Mouse (Mus musculus) ES-Bruce4 (cell line): ENCODE measurements at regions not wholly inside any gene's neighbourhood (a gene's known extent, or its start where the extent isn't known, plus 50 kb on each side); places are given as distances from the start of the nearest gene placed in this dataset.

Source experiments
- H3K27ac ChIP-seq: 2 replicates; pipeline ENCODE4 v1.5.1; 2012; ENCODE audit warnings: low read length, inconsistent platforms; ENCODE audit not compliant: insufficient read depth
- H3K27me3 ChIP-seq: 2 replicates; pipeline ENCODE4 v1.6.1; 2012; ENCODE audit warnings: mild to moderate bottlenecking, low read length, inconsistent platforms; ENCODE audit not compliant: control insufficient read depth, poor library complexity, insufficient read depth, severe bottlenecking
- H3K36me3 ChIP-seq: 2 replicates; pipeline ENCODE4 v1.6.1; 2012; ENCODE audit warnings: inconsistent platforms, mild to moderate bottlenecking, low read length, moderate library complexity; ENCODE audit not compliant: control insufficient read depth, poor library complexity, insufficient read depth, severe bottlenecking
- H3K4me1 ChIP-seq: one replicate; pipeline ENCODE4 v1.8.1; 2011; ENCODE audit warnings: low read length; ENCODE audit not compliant: control insufficient read depth, insufficient read depth
- H3K4me3 ChIP-seq: 2 replicates; pipeline ENCODE4 v1.5.1; 2011; ENCODE audit warnings: low read depth, mild to moderate bottlenecking, low read length
- H3K9ac ChIP-seq: 2 replicates; pipeline ENCODE4 v1.6.1; 2012; ENCODE audit warnings: low read depth, mild to moderate bottlenecking, inconsistent platforms; ENCODE audit not compliant: poor library complexity, severe bottlenecking
- H3K9me3 ChIP-seq: replicated peaks from 2 replicates; pipeline ENCODE4 v1.6.1; 2012; ENCODE audit warnings: mild to moderate bottlenecking, low read length, inconsistent platforms; ENCODE audit not compliant: control insufficient read depth, poor library complexity, insufficient read depth, severe bottlenecking
- CTCF ChIP-seq: IDR thresholded peaks from one replicate; pipeline ENCODE4 v1.8.1; 2011; ENCODE audit warnings: low read depth, low read length
- EP300 ChIP-seq: IDR thresholded peaks from 2 replicates; pipeline ENCODE4 v1.6.1; 2011; ENCODE audit warnings: low read depth, low read length; ENCODE audit not compliant: insufficient read depth
- POLR2A ChIP-seq: IDR thresholded peaks from one replicate; pipeline ENCODE4 v1.8.1; 2011; ENCODE audit warnings: low read length; ENCODE audit not compliant: insufficient read depth

- no peak for TF ChIP-seq CTCF
- TF ChIP-seq EP300 = no peak
- TF ChIP-seq POLR2A = no peak
- H3K4me1 ChIP-seq = no peaks in the 10 kb centered on the region
- no peak overlapping the region for H3K9ac ChIP-seq
- H3K27me3 ChIP-seq = no peaks in the 10 kb centered on the region
- H3K27ac ChIP-seq = no peak overlapping the region
- no peak overlapping the region for H3K4me3 ChIP-seq
- no peaks in the 10 kb centered on the region for H3K36me3 ChIP-seq
- H3K9me3 ChIP-seq = no peaks in the 10 kb centered on the region
Measured at GRCm38 (mm10) chr5:50820674-50821073, 746.9 kb downstream of the Ppargc1a start.

- TF ChIP-seq POLR2A (no peak), CTCF (no peak), EP300 (no peak)
- Histone ChIP-seq H3K9me3 (no peaks in the 10 kb centered on the region), H3K27ac (no peak overlapping the region), H3K36me3 (no peaks in the 10 kb centered on the region), H3K9ac (no peak overlapping the region), H3K4me1 (no peaks in the 10 kb centered on the region), H3K4me3 (no peak overlapping the region), H3K27me3 (no peaks in the 10 kb centered on the region)
Measured at GRCm38 (mm10) chr5:50819959-50820358, 747.6 kb downstream of the Ppargc1a start.

GRCm38 (mm10) chr5:50795310-50795709 is 736.5 kb upstream of the Adgra3 start:
- no peaks in the 10 kb centered on the region for H3K9me3 ChIP-seq
- no peak overlapping the region for H3K4me3 ChIP-seq
- H3K27ac ChIP-seq = no peak overlapping the region
- TF ChIP-seq EP300 (no peak), POLR2A (no peak), CTCF (no peak)
- no peaks in the 10 kb centered on the region for H3K27me3 ChIP-seq
- no peaks in the 10 kb centered on the region for H3K4me1 ChIP-seq
- no peak overlapping the region for H3K9ac ChIP-seq
- no peaks in the 10 kb centered on the region for H3K36me3 ChIP-seq

GRCm38 (mm10) chr5:50794453-50795169 is 735.8 kb upstream of the Adgra3 start:
- Histone ChIP-seq H3K27ac (no peak overlapping the region), H3K9me3 (no peaks in the 10 kb centered on the region), H3K9ac (no peak overlapping the region), H3K4me3 (no peak overlapping the region), H3K27me3 (no peaks in the 10 kb centered on the region), H3K4me1 (no peaks in the 10 kb centered on the region), H3K36me3 (no peaks in the 10 kb centered on the region)
- TF ChIP-seq POLR2A (no peak), EP300 (no peak), CTCF (no peak)

- no peaks in the 10 kb centered on the region for H3K4me1 ChIP-seq
- no peak overlapping the region for H3K4me3 ChIP-seq
- H3K27me3 ChIP-seq = no peaks in the 10 kb centered on the region
- H3K9me3 ChIP-seq = no peaks in the 10 kb centered on the region
- no peak for TF ChIP-seq CTCF
- TF ChIP-seq POLR2A = no peak
- no peak for TF ChIP-seq EP300
- H3K9ac ChIP-seq = no peak overlapping the region
- no peak overlapping the region for H3K27ac ChIP-seq
- no peaks in the 10 kb centered on the region for H3K36me3 ChIP-seq
Measured at GRCm38 (mm10) chr5:50793558-50793957, 734.8 kb upstream of the Adgra3 start.

GRCm38 (mm10) chr5:50785273-50785672 is 726.5 kb upstream of the Adgra3 start:
- Histone ChIP-seq H3K4me3 (no peak overlapping the region), H3K9ac (no peak overlapping the region), H3K4me1 (no peaks in the 10 kb centered on the region), H3K27ac (no peak overlapping the region), H3K36me3 (no peaks in the 10 kb centered on the region), H3K27me3 (no peaks in the 10 kb centered on the region), H3K9me3 (no peaks in the 10 kb centered on the region)
- no peak for TF ChIP-seq EP300
